Mouse (Mus musculus) neural tube, embryonic 12.5 days (tissue): Measurements from ENCODE around the gene Vmn1r174. TPM values are rescaled to one million over a fixed set of nuclear protein-coding genes. Genes with fewer than 3 reads are reported as not detected.
"Not testable (repeated sequence)": the region's sequence is repeated elsewhere in the genome, so short reads cannot be mapped to it uniquely, and the experiment has no call there.

Experiments used
- ATAC-seq: fragments of 200-750 bp; cut with Nextera tagmentation; 2 replicates; pipeline ENCODE4 v1.8.0; 2017; ENCODE audit warnings: low read depth, mild to moderate bottlenecking, moderate TSS enrichment, moderate library complexity; ENCODE audit not compliant: low FRiP score
- H3K27ac ChIP-seq: fragments of 300-500 bp; sonication (generic); 2 replicates; pipeline ENCODE4 v1.5.1; 2016
- H3K27me3 ChIP-seq: fragments of 300-500 bp; sonication (generic); replicated peaks from 2 replicates; pipeline ENCODE4 v1.6.1; 2016; ENCODE audit warnings: mild to moderate bottlenecking
- H3K36me3 ChIP-seq: fragments of 300-500 bp; sonication (generic); 2 replicates; pipeline ENCODE4 v1.6.1; 2016; ENCODE audit warnings: mild to moderate bottlenecking
- H3K4me1 ChIP-seq: fragments of 300-500 bp; sonication (generic); 2 replicates; pipeline ENCODE4 v1.6.1; 2016
- H3K4me2 ChIP-seq: fragments of 300-500 bp; sonication (generic); replicated peaks from 2 replicates; pipeline ENCODE4 v1.6.1; 2016; ENCODE audit warnings: mild to moderate bottlenecking
- H3K4me3 ChIP-seq: fragments of 300-500 bp; sonication (generic); 2 replicates; pipeline ENCODE4 v1.5.1; 2016
- H3K9ac ChIP-seq: fragments of 300-500 bp; sonication (generic); 2 replicates; pipeline ENCODE4 v1.6.1; 2016; ENCODE audit warnings: mild to moderate bottlenecking
- H3K9me3 ChIP-seq: fragments of 300-500 bp; sonication (generic); 2 replicates; pipeline ENCODE4 v1.6.1; 2016; ENCODE audit warnings: mild to moderate bottlenecking
- WGBS: fragments of 180-500 bp; shearing (Covaris S2); methylation state at CpG from one replicate; pipeline ENCODE4 v1.1.7; 2016; 5-methylcytosine and 5-hydroxymethylcytosine counted together
- polyA plus RNA-seq: library from polyadenylated mRNA; unstranded; fragments of >200 nt; fragmentation: Nextera tagmentation; extraction: Ambion mirVana; gene quantifications from 2 replicates; pipeline ENCODE4 v1.2.1, GENCODE M21; 2016

Vmn1r174 gene
- not detected in 2 replicates for polyA plus RNA-seq

DNA sequence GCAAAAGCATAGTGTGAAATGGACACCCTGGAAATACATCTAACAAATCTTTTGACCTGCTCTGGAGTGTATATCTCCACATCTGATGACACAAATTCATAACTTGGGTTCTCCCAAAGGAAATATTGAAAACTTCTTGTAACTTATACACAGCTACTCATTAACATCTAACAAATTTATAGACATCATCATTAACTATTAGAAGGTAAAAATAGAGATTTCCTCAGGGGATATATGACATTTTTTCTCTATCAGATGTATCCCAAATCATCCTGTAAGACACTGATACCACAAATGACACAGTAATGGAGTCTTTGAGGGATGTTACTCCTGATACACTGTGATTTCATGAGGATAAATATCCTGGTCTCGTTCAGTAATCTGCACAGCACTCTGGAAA is at the start of gene Vmn1r174:
Gene Vmn1r174 (plus strand): TSS at position 301 of the 400 bp plus-strand sequence.
- not testable (repeated sequence) for ATAC-seq, H3K36me3 ChIP-seq, H3K4me2 ChIP-seq, H3K27me3 ChIP-seq, H3K4me3 ChIP-seq, H3K4me1 ChIP-seq, H3K9ac ChIP-seq, H3K9me3 ChIP-seq, H3K27ac ChIP-seq
- WGBS: 62% methylated on average over 1 of the region's 1 CpGs

DNA sequence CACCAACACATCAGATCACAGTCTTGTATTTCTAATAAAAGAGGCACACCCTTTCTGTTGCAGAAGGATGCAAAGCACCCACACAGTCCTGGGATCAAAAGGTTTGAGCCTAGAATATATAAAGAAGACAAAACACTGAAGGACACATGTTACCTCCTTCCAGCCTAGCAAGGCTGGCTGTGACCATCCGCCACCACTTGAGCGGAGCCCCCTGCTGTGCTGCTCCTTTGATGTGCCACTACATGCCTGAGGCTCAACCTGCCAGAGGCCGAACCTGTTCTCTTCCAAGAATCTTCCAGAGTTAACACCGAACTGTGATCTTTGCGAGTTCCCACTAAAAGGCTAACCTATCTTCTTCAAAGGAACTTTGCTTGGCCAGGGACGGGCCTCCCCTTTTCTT is 32.5 kb downstream of the Vmn1r174 start:
- Histone ChIP-seq H3K4me2 (no peak overlapping the region), H3K9me3 (peaks cover 44% of the 10 kb centered on the region), H3K4me1 (no peaks in the 10 kb centered on the region), H3K27me3 (no peaks in the 10 kb centered on the region), H3K9ac (no peak overlapping the region), H3K27ac (no peak overlapping the region), H3K36me3 (no peaks in the 10 kb centered on the region), H3K4me3 (no peak overlapping the region)
- 81% methylated on average over 6 of the region's 6 CpGs for WGBS
- ATAC-seq: no peak

DNA sequence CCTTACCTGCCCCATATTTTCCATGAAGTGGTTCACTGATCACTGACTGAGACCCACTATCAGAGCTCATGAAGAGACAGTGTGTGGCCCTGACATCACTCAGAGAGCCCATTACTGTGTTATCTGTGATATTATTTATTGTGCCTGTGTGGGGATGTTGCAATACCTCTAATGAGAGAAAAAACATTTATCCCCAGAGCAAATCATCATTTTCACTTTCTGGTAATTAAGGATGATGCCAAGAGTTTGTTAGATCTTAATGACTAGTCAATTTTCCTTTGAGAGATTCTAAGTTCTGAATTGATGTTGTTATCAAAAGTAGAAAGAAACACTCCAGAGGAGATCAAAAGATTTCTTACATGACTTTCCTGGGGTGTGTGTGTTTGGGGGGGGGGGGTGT is 58.5 kb downstream of the Vmn1r174 start, which contains the start of gene Vmn1r175:
Gene Vmn1r175 (minus strand): TSS at position 101 of the 400 bp plus-strand sequence.
- not testable (repeated sequence) for H3K4me2 ChIP-seq, H3K36me3 ChIP-seq, H3K4me3 ChIP-seq, H3K27me3 ChIP-seq, H3K9ac ChIP-seq, ATAC-seq, H3K4me1 ChIP-seq, H3K27ac ChIP-seq
- H3K9me3 ChIP-seq: peaks cover 23% of the 10 kb centered on the region; the same call in 1 of the 2 replicates

Other genes with a start within 250 kb of the Vmn1r174 start
- gene Vmn1r167, start 245.1 kb upstream of the Vmn1r174 start, polyA plus RNA-seq: not detected in 2 replicates
- gene Vmn1r168, start 212.5 kb upstream of the Vmn1r174 start, polyA plus RNA-seq: not detected in 2 replicates
- not detected in 2 replicates for gene Vmn1r169, start 176.7 kb upstream of the Vmn1r174 start, polyA plus RNA-seq
- gene Vmn1r170, start 146.1 kb upstream of the Vmn1r174 start, polyA plus RNA-seq: not detected in 2 replicates
- not detected in 2 replicates for gene Vmn1r171, start 121.5 kb upstream of the Vmn1r174 start, polyA plus RNA-seq
- gene Vmn1r172, start 94.0 kb upstream of the Vmn1r174 start, polyA plus RNA-seq: not detected in 2 replicates
- gene Vmn1r173, start 51.6 kb upstream of the Vmn1r174 start, polyA plus RNA-seq: not detected in 2 replicates
- gene Vmn1r175, start 58.4 kb downstream of the Vmn1r174 start, polyA plus RNA-seq: not detected in 2 replicates
- not detected in 2 replicates for gene Vmn1r176, start 85.1 kb downstream of the Vmn1r174 start, polyA plus RNA-seq
- not detected in 2 replicates for gene Vmn1r177, start 114.2 kb downstream of the Vmn1r174 start, polyA plus RNA-seq
- gene Vmn1r178, start 139.7 kb downstream of the Vmn1r174 start, polyA plus RNA-seq: not detected in 2 replicates
- not detected in 2 replicates for gene Vmn1r179, start 174.7 kb downstream of the Vmn1r174 start, polyA plus RNA-seq
- not detected in 2 replicates for gene Vmn1r180, start 198.4 kb downstream of the Vmn1r174 start, polyA plus RNA-seq
- gene Vmn1r181, start 222.3 kb downstream of the Vmn1r174 start, polyA plus RNA-seq: not detected in 2 replicates
- gene V1rd19, start 249.4 kb downstream of the Vmn1r174 start, polyA plus RNA-seq: not detected in 2 replicates